Mouse (Mus musculus): ENCODE data around the gene Catsperd.
"Not testable (repeated sequence)": the region's sequence is repeated elsewhere in the genome, so short reads cannot be mapped to it uniquely, and the experiment has no call there.

The Catsperd gene

DNA sequence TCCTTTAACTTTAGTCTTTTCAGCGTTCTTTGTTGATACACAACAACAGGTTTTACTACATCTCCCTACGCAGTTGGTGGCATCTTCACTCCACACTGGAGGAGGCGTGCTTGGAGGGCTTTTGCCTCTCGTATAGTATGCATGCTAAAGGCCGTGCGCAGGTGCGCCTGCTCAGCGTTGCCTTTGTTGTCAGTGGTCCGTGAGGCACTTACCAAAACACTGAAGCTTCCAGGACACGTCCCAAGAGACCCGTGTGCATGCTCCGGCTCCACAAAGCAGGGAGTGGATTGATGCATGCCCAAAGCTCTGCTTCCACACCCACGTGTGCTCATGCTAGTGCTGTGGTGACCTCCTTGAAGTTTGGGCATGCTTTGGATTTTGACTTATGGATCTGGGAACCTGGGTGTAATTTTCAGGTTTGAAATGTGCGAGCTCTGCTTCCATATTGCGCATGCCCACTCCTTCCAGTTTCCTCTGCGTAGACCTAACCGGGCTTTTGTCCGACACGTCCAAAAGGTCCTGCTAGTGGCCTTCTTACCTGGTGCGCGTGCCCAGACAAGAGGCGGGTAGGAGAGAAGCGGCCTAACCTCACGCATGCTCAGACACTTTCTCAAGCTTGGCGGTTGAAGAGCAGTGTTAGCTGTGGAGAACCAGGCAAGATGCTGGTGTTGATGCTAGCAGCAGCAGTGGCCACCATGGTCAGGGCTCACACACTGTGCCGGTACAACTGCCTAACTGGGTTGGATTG lies at the start of gene Catsperd:
TSS of gene Catsperd (plus strand) at position 614 of the 748 bp plus-strand sequence.
- in situ Hi-C loops (cut with MboI) = no loop called here

DNA sequence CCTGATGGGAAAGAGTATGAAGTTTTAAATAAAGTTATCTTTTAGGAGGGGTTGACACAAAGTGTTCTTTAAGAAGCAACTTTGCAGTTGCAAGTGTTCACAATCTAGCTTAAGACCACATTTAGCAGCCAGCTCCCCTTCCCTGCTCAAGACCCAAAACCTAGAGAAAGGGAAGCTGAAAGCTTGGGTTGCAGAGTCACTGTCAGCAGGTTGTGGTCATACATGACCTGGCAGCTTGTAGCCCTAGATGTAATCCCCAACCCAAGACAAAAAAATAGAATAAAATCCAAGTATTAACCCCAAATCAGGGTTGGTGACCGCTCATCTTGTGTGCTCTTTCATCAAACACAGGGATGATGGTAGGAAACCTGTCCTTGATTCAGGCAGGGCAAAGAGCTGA lies 44.9 kb upstream of the Catsperd start:
- in situ Hi-C loops (cut with MboI) = no loop called here

DNA sequence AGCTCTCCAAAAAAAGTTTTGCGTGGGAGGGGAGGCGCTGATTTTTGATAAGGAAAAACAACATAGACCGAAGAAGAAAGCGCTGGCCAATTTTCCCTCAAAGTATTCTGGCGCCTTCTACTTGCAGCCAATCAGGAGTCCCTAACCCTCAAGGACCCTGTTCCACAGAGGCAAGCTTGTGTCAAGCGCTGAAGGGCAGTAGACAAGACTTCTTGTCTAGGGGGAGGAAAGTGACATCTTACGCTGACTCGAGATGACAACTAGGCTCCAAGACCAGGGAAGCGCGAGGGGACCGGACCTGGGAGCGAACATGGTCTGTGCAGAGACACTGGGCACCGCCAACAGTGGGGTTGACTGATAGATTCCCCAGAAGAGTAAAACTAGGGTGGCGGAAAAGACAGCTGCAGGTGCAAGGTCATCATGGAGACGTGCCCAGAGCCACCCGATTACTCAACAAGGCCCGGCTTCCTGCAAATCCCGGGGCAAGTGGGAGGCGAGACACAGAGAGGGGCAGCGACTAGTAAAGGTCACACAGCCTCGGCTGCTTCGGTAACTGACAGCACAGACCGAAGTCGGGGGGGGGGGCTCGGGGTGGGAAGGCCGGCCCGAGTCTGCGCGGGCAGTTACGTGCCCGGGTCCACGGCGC lies 44.2 kb upstream of the Catsperd start:
- in situ Hi-C loops (cut with MboI) = no loop called here

DNA sequence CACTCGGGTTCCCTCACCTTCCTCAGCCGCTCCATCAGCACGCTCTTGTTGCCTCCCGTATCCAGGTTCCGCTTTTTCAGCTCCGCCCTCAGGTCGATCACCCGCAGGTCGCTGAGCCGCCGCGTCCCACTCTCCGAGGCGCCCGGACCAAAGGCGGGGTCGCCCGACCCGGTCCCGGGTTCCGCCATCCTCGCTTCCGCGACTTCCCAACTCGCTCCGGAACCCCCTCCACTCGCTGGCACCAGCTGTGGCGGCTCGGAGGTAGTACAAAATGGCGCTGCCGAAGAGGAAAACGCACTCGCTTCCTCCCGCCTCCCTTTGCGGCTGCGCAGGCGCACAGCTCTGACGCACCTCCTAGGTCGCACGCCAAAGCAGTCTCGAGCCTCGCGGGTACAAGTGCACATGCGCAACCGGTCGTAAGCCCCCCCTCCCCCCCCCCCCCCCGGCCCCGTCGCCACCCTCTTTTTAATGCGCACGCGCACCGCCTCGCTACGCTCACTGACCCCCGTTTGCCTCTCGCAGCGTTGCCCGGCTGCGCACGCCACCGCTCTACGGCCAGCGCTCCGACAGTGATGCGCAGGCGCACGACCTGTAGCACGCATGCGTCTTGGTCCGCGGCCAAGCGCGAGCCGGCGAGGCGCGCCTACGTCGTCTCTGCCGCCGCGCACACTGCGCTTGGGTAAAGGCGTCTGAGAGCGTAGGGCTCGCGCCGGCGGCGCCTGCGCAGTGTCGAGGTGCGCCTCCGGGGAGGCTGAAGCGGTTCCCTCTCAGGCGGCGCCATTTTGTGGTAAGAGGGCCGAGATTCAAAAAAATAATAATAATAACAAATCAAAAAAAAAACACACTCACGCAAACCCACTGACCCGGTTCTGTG lies 43.4 kb upstream of the Catsperd start, which contains the start of the genes Safb2 and Safb:
TSS of gene Safb2 (minus strand) at position 329 of the 874 bp plus-strand sequence.
TSS of gene Safb (plus strand) at position 569 of the 874 bp plus-strand sequence.
- in situ Hi-C loops (cut with MboI) = no loop called here

DNA sequence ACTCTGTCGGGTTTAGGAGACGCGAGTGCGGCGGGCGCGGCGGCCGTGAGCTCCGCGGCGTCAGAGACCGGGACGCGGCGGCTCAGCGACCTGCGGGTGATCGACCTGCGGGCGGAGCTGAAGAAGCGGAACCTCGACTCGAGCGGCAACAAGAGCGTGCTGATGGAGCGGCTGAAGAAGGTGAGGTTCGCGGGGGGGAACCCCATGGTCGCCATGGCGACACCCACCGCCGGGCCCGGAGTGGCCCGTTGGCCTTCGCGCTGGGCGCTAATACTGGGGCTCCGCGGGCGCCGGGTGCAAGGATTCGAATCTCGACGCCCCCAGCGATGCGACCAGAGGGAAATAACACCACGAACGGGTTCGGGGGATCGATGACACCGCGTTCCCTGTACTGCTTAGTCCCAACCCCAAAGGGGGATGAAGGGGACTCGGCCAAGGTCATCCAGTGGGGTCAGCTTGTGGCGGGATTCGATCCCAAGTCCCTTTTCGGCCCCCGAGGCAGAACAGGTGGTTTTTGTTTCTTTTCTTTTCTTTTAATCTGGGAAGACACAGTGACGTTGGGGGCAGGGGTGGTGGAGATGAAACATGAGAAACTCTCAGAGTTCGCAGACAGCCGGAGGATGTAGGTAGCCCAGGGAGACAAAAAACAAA lies 42.6 kb upstream of the Catsperd start:
- in situ Hi-C loops (cut with MboI) = no loop called here

DNA sequence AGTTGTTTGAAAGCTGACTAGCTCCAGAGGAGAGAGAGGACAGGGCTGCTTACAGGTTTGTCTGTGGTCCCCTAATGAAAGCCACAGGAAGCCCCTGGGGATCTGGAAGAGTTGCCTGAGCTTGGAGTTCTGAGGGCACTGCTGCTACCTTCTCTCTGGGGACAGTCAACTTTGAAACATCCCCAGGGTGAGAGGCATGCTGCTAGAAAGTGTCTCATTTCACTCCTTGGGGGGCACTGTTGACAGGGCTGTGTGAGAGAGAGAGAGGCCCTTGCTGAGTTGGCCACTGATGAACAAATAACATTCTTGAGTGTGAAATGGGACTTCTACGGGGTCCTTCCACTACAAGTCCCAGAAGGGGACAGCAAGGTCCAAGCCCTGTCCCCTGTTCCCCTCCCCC lies 40.2 kb upstream of the Catsperd start:
- in situ Hi-C loops (cut with MboI) = no loop called here

DNA sequence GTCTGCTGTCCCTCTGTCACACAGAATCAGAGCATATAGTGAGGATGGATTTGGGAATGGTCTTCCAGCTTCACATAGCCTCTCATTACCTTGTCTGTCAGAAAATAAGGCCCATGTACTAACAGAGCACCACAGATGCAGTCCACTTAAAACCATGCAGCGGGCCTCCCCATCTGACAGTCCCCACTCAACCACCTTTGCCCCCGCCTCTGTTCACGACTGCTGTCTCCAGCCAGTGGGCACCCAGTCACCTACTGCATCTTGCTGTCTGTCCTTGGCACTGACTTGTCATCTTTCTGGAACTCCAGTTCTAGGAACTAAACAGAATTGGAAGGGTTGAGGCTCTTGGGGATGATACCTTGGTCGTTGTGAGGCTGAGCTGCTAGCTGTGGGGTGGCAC lies 39.0 kb upstream of the Catsperd start:
- in situ Hi-C loops (cut with MboI) = no loop called here

DNA sequence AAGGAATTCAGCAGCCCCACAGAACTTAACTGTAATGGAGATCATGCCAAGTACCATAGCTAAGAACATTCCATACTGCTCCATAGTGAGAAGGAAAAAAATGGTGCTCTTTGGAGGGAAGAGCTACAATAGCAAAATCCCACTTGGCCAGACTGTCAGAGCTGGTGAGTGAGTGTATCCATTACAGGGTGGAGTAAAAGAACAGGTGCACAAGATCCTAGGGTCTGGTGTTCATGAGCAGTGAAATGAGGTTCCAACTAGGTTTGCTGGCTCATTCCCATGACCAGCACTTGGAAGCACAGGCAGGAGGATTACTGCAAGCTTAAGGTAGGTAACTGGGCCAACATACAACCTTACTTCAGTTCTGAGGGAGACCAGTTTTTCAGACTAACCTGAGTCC lies 35.4 kb upstream of the Catsperd start:
- in situ Hi-C loops (cut with MboI) = no loop called here

DNA sequence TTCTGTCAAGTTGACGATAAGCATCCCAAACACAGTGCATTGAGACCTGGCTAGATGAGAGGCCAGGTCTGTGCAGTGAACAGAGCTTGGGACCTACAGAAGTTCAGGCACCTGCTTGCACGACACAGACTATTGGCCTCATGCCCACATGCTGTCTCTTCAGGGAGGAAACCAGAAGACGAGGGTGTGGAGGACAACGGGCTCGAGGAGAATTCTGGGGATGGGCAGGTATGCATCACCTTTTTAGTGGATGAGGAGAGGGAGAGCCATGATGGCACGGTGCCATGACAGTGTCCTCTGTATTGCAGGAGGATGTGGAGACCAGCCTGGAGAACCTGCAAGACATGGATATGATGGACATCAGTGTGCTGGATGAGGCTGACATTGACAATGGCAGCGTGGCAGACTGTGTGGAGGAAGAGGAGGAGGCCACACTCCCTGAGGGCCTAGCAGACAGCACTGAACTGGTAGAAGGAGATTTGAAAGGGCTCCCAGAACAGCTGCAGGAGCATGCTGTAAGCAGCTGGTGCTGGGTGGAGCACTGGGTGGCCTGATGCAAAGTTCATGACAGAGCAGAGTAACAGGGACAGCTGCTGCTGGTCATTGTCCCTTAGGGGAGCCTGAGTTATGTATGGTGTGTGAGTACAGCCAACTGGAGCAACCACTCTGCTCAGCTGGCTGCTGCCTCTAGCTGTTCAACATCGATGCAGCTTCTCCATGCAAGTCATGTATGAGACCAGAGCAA lies 34.2 kb upstream of the Catsperd start:
- in situ Hi-C loops (cut with MboI) = no loop called here

DNA sequence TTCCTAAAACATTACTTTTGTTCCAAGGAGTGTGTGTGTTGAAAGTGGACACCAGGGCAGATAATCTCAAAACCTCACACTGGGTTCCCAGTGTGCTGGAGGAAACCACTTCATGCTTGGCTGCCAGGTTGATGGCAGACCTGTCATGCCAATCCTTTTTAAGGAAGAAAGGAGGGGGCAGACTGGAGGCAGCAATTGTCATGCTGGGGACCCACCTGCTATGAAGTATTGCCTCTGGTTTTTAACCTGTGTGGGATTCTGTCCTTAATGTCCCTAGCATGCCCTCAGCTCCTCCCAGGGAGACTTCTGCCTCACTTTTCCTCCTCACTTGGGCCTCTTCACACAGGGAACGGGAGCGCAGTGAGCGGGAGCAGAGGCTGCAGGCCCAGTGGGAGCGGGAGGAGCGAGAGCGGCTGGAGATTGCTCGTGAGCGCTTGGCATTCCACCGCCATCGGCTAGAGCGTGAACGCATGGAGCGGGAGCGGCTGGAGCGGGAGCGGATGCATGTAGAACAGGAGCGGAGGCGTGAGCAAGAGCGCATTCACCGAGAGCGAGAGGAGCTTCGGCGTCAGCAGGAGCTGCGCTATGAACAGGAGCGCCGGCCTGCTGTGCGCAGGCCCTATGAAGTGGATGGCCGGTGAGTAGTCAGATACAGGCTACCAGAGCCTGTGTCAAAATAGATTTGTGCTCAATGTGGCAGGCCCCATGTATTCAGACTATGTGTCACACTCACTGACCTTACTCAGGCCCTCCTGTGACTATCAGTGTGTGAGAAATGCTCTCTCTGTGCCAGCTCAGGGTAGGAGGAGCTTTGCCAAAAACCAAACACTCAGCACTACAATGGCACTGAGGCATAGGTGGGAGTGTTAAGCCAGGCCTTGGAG lies 24.5 kb upstream of the Catsperd start:
- in situ Hi-C loops (cut with MboI) = no loop called here

DNA sequence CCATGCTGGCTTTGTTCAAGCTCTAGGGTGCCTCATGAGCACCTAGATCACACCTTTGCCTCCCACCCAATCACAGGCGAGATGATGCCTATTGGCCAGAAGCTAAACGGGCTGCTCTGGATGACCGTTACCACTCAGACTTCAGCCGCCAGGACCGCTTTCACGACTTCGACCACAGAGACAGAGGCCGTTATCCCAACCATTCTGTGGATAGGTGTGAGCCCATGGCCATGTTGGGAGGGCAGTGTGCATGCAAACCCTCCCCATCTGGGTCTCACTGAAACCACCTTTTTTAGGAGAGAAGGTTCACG lies 23.9 kb upstream of the Catsperd start:
- in situ Hi-C loops (cut with MboI) = no loop called here

DNA sequence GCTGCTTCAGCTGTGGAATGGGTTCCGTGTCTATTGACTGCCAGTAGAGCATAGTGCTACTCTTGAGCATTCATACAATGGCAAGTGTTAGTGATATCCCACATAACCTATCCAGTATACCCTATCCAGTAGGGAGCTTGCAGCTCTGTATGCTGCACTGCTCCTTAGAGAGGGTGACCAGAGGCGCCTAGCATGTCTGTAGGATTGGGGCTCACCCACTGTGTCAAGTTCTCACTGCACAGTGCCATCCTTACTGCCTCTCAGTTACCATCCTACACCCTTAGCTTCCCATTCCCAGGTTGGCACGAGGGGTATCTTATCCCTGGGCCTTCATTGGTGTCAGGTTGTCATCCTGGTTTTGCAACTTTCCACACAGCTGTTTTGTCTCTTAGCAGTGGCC lies 23.5 kb upstream of the Catsperd start:
- in situ Hi-C loops (cut with MboI) = no loop called here

DNA sequence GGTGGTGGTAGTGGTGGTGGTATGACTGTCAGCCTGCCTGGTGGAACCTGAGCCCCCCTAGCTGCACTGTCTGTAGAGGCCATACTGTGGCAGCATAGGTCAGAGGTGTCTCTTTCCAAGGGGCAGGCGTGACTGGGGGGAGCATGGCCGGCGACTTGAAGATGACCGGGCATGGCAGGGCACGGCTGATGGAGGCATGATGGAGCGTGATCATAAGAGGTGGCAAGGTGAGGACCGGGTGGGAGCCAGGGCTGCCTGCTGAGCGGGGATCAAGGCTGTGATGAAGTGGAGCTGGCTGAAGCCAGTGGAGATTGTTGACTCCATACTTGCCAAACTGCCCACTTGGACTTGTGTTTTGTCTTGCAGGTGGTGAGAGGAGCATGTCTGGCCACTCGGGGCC lies 22.5 kb upstream of the Catsperd start:
- in situ Hi-C loops (cut with MboI) = no loop called here

DNA sequence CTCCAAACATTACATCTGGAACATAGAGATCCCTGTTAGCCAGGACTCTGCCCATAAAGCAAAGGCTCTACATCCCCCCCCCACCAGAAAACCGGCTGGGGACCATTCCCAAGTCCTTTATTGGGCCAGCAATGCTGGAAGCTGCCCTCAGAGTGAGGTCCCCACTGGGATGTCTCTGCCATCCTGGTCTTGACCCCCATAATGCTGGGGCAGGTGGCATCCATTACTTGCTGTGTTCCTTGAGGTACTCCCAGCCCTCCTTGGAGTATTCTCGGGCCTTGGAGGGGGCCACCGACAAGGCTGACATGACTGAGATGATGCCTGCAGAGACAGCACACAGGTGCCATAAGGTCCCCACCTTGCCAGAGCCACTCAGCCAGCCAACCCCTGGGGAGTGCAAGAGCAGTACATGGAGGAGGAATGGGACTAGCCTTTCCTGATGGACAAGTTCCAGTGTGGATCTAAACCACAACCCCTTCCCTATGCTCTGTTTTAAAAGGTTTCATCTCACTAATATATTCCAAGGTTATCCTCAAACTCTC lies 20.4 kb upstream of the Catsperd start:
- in situ Hi-C loops (cut with MboI) = no loop called here

DNA sequence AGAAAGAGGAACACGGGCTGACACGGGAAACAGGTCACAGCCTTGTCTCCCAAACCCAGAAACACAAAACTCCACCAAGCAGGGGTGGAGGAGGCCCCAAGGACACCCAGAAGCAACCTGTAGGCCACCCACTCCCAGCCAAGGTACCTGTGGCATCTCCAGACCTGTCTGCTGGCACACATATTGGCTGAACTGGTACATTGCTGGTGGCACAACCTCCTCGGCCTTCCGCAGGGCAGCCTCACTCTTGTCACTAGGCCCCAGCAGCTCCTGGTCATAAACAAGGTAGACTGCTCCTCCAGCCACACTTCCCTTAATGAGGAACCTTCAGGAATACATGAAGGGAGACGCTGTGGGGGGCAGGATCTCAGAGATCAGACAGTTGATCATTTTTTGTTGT lies 19.2 kb upstream of the Catsperd start:
- in situ Hi-C loops (cut with MboI) = no loop called here

DNA sequence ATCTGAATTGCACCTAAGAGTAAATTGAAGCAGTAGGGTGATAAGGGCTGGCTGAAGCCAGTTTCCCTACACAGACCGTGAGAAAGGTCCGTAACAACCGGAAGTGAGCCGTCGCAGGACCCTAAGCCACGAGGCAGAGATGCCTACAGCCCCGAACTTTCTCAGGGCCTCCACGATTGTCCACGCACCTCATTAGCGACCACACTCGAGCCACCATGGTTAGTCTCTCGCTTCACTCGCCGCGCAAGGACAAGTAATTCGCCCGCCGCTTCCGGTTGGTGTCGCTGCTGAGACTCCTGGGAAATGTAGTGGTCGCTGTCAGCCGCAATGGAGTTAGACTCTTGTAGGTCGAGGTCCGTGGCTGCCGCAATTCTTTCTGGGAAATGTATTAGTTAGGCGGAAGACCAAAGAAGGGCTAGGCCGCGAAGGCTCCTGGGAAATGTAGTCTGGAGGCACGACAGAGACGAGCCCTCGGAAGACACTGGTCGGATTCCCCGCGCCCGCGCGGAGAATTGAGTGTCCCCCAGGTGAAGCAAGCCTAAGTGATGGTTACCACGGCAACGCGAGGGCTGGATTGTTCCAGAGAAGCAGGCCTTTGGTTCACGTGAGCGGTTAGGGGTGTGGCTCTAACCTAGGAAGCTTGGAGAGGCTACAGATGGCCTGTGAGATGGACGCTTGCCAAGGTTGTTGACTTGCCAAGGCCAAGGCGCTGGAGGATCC lies 18.3 kb upstream of the Catsperd start, which contains the start of gene 2410015M20Rik:
TSS of gene 2410015M20Rik (minus strand) at position 320 of the 720 bp plus-strand sequence.
- in situ Hi-C loops (cut with MboI) = no loop called here

DNA sequence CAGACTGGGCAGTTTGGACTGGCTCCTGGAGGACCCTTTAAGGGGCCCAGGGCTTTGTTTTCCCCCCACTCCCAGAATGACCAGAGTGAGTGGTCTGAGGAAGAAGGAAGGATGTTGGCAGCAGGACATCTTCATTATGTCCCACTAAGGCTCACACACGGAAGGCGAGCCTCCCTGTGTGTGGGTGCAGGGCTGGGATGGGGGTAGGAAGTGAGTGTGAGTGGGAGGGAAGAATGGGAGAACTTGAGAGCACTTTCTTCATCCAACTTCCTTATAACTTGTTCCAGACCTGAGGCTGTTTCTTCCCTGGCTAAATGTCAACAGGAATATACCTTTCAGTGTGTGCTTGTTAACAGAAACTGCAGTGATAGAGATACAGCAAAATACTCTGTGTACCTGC lies 16.6 kb upstream of the Catsperd start:
- in situ Hi-C loops (cut with MboI) = no loop called here

DNA sequence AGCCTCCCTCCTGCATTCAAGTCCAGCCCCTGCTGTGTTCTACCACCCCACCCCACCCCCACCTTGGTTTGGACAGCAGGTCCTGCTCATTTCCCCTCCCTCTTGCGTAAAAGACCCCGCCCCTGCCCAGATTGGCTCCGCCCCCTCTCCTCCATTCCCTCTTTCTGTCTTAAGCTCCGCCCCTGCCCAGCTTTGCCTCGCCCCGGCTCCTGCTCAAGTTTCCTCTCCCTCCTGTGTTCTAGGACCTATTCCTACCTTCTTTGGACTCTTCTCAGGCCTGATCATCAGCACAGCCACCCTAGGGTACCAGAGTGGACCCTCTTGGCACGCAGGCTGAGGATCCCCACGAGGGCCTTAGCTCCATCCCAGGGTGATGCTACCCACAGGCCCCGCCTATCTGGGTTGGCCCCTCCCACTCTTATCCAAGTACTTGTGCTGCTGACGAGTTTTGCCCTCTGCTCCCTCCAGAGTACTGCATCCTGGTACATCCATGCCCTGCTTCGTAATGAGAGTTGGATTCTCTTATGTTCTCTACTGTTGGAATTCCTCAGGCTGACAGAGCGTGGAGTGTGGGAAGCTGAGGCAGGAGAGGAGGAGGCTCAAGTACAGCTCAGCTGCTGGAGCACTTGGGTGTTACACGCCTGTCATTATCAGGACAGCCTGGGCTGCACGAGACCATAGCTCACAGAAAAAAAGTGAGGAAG lies 15.9 kb upstream of the Catsperd start:
- in situ Hi-C loops (cut with MboI) = no loop called here

DNA sequence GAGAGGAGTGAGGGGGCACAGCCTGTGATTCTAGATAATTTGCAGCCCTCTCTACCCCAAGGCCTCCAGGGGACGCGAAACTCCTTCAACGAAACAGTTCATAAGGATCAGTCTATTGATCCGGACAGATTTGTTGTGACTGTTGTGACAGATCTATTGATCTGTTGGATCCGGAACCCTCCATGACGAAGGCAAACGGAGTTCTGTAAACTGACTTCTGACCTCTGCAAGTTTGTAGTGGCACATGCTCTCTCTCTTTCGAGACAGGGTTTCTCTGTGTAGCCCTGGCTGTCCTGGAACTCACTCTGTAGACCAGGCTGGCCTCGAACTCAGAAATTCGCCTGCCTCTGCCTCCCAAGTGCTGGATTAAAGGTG lies 15.4 kb upstream of the Catsperd start:
- in situ Hi-C loops (cut with MboI) = not testable (repeated sequence)

Data from mature B cell (primary cell).